Mouse (Mus musculus) c-Kit-positive CD71-negative TER-119-negative erythroid progenitor cells, embryonic 14.5 days (primary cell): ENCODE data around the gene Prdm2.

Source experiments
- DNase-seq: peaks from one replicate; pipeline ENCODE4 v3.0.0-alpha.2; 2013; ENCODE audit warnings: low read depth

Gene Prdm2

DNA sequence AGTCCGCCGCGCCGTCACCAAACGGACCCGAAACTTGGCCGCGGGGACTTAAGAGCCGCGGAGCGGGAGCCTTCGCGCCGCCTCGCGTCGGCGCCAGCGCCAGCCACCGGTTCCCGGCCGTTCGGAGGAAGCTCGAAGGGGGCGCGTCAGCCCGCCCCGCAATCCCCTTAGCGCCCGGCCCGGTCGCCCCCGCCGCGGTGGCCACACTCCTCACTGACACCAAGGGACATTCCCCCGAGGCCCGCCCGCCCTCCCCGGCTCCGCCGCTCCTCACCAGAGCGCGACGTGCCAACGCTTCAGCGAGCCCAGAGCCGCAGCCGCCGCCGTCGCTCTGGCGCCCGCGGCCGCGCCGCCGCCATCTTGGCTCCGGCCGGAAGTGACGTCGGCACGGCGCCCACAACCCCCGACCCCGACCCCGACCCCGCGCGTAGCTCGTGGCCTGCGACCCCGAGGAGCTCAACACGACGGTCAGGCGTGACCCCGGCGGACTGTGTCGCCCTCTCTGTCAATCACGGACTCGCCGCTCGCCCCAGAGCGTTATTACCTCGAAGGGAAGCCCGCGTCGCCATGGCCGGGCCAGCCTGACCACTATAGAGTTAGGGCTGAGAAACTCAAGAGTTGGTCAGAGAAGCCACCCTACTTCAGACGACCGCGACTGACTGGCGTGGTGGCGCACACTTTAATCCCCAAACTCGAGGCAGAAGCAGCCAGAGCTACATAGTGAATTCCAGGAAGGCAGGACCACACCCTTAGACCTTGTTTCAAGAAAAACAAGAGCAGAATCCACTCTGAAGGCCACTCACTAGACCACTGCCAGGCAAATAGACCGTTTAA, at the start of gene Prdm2:
Gene Prdm2, minus strand, starts transcription at position 655 of the 834 bp plus-strand sequence.
- no peak for DNase-seq

DNA sequence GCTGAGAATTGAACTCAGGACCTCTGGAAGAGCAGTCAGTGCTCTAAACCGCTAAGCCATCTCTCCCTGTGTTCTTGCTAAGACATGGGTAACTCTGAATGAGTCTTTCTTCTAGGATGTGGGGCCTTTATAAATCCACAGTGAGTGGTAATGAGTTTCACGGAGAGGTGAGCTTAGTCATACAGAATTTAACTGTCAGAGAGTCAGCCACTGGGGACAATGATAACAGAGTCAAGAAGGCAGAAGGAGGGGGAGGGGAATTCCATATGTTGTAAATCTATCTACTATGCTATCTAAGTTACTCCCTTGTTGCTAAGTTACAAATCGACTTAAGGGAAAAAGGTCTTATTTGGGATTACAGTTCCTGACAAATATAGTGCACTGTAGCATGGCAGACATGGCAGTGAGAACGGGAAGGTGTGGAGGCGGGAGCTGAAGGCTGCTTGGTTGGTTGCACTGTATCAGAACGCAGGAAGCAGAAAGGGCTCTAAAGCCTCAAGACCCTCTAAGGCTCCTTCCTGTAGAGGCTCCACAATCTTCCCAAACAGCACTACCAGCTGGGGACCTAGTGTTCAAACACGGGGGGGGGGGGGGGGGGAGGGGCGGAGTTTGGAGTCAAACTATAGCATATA, 47.0 kb upstream of the Prdm2 start:
- DNase-seq, result no peak

DNA sequence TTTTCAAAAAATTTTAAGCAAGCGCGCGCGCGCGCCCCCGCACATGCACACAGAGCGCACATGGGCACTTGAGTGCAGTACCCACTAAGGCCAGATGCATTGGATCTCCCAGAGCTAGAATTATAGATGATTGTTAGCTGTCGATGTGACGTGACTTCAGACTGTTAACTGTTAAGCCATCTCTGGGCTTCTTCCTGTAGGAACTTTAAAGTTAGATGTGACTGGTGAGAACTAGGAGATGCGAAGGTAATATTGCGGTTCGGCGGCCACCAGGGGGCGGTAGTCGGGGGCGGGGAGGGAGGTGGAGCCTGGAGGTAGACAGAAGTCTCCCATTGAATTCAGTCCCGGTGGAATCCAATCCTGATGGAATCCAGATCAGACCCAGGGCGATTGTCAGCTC, 45.7 kb upstream of the Prdm2 start:
- no peak for DNase-seq

DNA sequence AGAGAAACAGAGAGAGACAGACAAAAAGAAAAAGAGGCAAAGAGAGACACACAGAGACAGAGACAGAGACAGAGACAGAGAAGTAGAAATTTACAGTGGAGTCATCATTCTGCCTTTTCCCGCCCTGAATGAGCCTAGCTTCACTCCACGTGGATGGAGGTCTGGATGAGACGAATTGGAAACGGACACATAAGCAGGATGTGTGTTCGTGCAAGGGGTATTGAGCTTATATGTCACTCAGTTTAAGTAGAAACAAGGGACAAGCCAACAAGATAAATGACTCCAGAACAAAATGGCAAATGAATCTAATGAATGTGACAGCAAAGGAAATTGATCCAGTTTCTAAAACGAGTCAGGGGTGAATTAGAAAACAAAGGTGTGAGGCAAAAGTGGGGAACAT, 45.2 kb upstream of the Prdm2 start:
- DNase-seq, result no peak

DNA sequence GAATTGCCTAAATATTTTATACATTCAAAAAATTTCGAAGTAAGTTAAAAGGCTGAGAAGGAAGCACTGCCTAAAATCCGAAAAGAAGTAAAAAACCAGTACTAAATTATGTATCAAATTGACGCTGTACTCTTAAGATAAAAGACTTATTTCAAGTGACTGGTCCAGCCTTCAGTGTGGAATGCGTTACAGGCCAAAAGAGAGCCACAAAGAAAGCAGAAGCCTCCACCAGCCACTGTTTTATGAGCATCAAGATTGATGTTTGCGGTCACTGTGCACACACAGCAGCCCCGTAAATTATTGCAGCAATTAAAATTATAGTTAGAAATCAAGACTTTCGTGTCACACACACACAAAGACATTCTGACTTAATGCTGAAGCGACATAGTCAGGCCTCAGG, 42.7 kb upstream of the Prdm2 start:
- DNase-seq, result no peak

DNA sequence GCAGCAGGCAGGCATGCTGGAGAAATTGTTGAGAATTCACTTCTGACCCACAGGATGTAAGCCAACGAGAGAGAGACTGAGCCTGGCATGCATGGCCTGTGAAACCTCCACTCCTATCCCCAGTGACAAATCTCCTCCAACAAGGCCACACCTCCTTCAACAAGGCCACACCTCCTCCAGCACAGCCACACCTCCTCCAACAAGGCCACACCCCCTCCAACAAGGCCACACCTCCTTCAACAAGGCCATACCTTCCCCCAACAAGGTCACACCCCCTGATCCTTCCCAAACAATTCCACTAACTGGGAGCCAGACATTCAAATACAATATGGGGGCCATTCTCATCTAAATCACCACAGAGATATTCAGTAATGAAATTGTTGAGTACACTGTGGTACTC, 40.6 kb upstream of the Prdm2 start:
- DNase-seq, result no peak

DNA sequence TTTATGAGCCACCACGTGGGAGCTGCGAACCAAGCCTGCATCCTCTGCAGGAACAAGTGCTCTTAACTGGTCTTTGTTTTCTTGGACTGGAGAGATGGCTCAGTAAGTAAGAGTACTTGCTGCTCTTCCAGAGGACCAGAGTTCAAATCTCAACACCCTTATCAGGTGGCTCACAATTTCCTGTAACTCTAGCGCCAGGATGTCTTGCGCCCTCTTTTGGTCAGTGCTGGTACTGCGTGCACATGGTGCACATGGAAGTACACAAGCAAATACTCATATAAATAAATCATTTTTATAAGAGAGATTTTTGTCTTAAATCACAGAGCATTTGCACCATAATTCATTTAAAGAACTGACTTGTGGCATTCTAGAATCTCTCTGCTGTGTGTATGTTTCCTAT, 35.3 kb upstream of the Prdm2 start:
- DNase-seq, result no peak

DNA sequence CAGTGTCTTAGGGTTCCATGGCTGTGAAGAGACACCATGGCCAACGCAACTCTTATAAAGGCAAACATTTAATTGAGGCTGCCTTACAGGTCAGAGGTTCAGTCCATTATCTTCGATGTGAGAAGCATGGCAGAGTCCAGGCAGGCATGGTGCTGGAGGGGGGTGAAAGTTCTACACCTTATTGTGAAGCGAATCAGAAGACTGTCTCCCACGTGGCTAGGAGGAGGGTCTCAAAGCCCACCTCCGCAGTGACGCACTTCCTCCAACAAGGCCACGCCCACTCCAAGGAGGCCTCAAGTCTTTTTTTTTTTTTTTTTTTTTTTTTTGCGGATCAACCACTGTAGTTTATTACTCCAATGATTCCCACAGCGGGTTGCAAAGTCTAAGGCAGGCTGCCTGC, 28.5 kb upstream of the Prdm2 start:
- DNase-seq, result no peak

DNA sequence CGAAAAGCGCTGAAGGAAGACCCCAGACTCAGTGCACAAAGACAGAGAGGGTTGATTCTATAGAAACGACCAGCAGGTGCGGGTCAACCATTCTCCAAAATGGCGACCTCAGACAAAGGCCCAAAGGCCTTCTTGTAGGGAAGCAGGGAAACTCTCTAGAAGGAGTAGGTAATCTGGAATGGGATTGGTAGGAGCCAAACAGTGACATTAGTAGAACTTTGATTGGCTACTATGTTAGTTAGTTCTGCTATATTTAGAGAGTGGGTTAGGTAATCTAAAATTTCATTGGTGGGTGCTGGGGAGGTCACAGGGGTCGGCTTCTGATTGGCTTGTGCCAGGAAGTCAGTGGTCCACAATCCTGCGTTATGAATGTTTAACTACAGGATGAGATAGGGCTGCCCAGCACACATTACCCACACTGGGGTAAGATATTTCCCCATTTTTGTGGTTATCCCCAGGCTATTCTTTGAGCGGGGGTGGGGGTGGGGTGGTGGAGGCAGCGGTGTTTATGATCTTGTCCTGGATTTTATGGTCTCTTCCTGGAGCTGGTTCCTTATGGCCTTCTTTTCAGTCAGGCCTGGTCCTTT, 26.9 kb upstream of the Prdm2 start:
- no peak for DNase-seq

DNA sequence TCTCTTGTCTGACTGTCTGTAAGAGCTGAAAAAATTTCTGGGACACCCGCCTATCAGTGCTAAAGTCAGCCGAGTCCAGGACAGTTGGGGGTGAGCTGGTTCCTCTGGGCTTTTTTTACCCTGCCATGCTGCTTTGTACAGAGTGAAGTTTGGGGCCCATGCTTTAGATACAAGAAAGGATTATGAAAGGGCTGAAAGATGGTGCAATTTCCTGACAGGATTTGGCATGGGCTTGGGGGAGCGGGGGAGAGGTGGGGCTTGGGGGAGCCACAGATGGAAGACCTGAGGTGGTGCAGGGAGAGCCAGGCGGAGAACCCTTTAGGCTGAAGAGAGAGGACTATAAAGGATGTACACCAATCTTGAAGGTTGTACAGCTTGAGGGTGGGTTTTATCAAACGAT, 26.3 kb upstream of the Prdm2 start:
- no peak for DNase-seq

DNA sequence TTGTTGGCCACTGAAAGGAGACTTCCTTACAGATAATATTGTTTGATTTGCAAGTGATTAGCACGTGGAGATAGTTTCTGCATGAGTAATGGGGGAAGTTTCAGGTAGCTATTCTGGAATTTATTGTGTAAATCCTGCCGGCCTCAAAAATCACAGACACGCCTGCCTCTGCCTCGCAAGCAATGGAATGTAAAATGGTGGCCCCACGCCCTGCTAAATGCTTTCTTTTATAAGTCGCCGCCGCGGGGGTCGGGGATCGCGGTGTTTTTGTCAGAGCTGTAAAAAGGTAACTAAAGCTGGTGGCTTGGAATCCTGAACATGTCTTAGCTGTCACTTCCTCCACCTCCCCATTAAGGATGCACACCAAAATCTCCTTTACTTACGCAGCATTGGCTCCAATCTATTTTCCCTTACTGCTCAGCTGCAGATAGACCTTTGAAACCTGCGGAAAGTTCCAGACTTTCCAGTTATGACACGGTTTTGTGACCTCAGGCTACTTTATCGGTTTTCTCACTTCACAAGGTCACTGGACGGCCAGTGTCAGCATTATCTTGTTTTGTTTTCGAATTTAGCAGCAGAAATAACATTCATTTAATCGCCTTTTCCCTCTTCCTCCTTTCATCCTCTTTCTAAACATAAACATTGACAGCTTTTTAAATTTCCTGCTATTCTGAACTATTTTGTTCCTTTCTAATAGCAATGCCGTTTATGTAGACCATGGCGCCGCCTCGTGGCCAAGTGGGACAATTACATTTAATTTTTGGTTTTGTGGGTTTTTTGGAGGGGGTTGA, 25.6 kb upstream of the Prdm2 start:
- DNase-seq, result no peak

DNA sequence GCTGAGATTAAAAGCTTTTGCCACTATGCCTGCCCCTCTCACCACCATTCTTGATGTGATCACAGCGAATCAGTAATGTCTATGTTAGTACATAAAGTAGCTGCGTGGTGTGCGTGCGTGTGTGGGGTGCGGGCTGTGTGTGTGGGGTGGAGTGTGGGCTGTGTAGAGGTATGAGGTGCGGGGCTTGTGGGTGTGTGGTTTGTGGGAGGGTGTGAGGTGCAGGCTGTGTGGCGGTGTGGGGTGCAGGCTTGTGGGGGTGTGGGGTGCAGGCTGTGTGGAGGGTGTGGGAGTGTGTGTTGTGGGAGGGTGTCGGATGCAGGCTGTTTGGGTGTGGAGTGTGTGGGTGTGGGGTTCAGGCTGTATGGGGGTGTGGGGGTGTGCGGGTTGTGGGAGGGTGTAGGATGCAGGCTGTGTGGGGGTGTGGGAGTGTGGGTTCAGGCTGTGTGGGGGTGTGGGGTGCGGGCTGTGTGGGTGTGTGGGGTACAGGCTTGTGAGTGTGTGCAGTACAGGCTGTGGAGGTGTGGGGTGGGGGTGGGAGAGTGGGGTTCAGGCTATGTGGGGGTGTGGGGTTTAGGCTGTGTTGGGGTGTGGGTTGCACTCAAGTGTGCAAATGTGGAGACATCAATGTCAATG, 19.1 kb upstream of the Prdm2 start:
- no peak for DNase-seq

DNA sequence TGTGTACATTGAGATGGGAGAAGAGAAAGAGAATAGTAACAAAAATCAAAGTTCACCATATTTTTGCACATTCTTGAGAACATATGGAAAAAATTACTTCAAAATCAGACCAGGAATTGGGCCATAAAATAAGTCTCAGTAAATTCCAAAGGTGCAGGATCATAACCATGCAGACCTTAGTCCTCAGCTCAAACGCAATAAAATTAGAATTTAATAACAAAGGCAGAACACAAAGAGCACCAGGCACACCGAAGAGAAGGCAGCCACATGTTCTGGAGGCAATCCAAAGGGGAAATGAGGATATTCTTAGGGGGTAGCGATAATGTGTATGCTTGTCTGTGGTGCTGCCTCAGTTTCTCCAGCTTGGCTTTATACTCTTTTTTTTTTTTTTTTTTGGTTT, 18.3 kb upstream of the Prdm2 start:
- DNase-seq, result no peak

DNA sequence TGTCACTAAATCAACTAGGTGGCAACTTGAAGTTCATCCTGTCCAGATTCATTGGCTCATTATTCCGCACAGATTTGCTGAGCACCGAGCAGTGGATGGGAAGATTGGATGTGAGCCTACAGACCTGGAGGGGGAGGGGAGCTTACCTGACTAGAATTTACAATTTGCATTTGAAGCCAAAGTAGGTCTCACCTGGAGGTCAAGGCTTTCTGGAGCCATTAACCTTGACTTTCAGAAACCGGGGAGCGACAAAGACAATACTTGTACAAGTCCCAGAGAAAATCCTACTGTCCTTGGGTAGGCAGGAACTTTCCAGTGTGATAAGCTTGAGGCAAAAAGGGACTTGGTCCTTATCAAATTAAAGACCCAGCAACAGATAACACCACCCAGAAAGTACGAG, 15.2 kb upstream of the Prdm2 start:
- DNase-seq, result no peak

DNA sequence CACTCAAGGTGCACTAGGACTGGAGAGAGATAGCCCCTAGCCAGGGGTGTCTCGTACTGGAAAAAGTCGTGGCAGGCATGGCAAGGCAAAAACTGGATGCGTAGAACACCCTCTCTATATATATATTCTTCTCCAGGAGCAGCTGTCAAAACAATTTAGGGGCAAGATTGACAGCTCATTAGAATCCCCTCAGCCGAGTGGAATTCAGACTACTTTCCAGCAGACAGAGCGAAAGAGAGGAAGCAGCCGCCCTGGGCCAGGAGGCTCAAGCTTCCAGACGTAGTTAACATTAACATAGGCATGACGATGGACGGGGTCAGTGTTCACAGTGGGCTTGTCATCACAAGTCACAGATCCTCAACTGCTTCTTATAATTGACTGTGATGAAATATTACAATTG, 13.1 kb upstream of the Prdm2 start:
- no peak for DNase-seq

DNA sequence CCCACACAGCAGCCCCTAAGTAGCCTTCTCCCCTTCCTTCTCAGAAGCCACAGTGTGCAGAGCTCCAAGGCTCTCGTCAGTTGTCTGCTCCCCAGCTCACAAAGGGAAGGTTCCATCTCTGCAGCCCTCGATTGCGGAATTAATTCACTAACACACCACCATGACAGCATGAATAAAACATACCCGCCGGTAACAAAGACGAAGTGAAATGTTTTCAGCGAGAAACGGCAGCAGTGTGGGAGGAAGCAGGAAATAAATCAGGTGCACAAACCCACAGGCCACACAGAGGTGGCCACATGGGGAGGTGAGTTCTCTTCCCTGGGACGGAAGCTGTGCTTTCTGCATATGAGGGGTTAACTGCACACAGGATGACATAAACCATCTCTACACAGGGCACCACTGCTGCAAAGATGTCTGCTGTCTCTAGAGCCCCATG, 6.5 kb upstream of the Prdm2 start:
- DNase-seq, result no peak

DNA sequence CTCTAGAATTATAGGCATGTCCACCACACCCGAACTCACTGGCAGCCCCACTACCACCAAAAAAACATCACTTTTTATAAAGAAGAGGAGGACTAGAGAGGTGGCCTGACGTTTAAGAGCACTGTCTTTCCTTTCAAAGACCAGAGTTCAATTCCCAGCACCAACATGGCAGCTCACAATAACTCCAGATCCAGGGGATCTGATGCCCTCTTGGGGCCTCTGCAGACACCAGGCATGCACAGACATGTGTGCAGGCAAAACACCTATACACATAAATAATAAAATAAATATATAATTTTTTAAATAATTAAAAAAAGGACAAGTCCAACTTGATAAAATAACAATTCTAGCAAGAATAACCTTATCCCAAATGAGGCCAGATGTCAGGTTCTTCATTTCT, 6.1 kb upstream of the Prdm2 start:
- no peak for DNase-seq

DNA sequence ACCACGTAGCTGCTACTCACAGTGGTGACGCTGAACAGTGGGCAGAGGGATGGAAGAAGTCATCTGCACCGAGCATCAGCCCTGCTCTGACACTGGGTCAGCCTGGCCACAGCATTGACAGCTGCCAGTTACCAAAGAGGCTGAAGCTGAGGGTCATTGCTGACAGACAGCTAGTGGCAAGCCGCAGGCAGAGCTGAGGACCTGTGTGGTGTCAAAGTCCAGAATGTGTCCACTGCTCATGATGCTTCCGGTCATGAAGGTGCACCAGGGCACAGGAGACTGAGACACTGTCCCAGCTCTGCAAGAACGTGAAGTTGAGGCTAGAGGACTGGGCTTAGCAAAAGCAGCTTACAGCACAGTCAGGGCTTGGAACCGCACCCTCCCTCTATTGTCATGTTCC, 4.4 kb upstream of the Prdm2 start:
- DNase-seq, result no peak

DNA sequence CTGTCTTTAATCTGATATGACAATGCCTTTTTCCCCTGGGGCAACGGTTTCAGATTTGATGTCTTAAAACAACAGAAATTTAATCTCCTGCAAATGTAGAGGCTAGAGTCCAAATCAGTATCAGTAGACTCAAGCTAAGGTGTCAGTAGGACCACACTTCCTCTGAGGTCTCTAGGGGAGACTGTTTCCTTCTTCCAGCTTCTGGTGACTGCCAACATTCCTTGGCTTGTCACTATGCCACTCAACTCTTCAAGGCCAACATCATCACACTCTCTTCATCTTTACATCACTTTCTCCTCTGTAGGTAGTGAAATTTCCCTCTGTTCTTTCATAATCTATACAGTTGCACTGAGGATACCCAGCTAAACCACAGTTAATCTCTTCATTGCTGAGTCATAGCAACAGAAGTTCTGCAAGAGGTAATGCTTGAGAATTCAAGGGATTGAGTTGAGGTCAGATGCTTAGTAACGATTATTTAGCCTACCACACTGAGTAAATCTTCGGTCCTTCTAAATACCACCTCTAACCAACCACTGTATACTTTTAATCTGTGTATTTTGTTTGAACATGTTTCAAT, 1.5 kb upstream of the Prdm2 start:
- no peak for DNase-seq

DNA sequence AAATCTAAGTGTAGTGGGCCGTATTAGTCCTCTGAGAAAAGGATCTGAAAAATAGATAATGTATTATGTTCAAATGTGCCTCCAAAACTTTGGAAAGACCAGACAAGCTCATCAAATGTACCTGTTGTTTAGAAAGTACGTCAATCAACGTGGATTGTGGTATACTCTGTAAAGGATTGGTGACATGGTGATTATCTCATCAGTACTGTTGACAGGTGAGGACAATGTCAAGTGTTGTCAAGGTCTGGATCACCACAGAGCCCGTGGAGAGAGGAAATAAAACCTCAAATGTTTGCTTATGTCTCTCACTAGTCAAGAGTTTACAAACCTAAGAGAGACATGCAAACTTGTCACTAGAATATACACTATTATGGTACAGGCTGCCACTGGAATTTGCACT, 776 bp upstream of the Prdm2 start:
- DNase-seq, result no peak

DNA sequence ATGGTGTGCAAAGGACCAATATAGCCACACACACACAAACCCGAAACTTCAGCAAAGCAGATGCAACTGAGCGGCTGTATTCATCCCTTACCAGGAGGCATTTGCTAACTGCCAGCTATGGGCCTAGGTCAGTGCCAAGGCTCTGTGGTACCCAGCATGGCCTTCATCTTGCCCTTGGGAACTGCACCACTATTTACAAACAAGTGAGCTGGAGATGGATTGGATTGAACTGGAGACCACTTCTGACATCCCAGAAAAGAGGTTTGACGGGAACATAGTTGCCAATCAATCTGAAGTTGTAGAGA, 332 bp upstream of the Prdm2 start:
- no peak for DNase-seq
